Mouse (Mus musculus): ENCODE measurements around the gene Zfp9. TPM values are rescaled to one million over a fixed set of nuclear protein-coding genes. Genes with fewer than 3 reads are reported as not detected.

The Zfp9 gene
- total RNA-seq (2023): not detected

GRCm38 (mm10) chr6:118478957-118479708, at the start of gene Zfp9:
Gene Zfp9, minus strand, starts transcription at chr6:118479320.

GRCm38 (mm10) chr6:118455042-118455631, 24.0 kb downstream of the Zfp9 start, which contains the start of gene Zfp248:
Gene Zfp248, minus strand, starts transcription at chr6:118455528.

GRCm38 (mm10) chr6:118419050-118419920, 59.8 kb downstream of the Zfp9 start, which contains the start of gene Bms1:
Gene Bms1, minus strand, starts transcription at chr6:118419474.

Other genes with a start within 250 kb of the Zfp9 start
- gene Bms1, start 59.8 kb downstream of the Zfp9 start, total RNA-seq (2023): 55.7 TPM
- gene Zfp248, start 23.8 kb downstream of the Zfp9 start, total RNA-seq (2023): 1.6 TPM
- gene Ankrd26, start 82.9 kb upstream of the Zfp9 start, total RNA-seq (2023): 14.2 TPM

All from CD8-positive naive resting alpha-beta T cell, adult 57 days (primary cell).